8 mouse cellular contexts compared by ENCODE assay signal in genomic region chr8:126659691-126660657, GRCm38 (mm10).
DNase-seq lines count a peak whose midpoint lies in the region; ATAC-seq and TF ChIP-seq lines count a peak whose summit lies in the region.

No protein-coding gene starts in this region.

- H3K4me1 ChIP-seq in neural tube, embryonic 11.5 days (ENCODE audit: control insufficient read depth, insufficient read depth, low read length) = peaks cover 32% of the 10 kb centered on the region
- H3K4me1 ChIP-seq in forebrain, embryonic 11.5 days (replicated peaks; ENCODE audit: control insufficient read depth, insufficient read depth, low read length) = peaks cover 33% of the 10 kb centered on the region
- H3K4me1 ChIP-seq in hindbrain, embryonic 15.5 days (replicated peaks) = peaks cover 60% of the 10 kb centered on the region
- peaks cover 57% of the 10 kb centered on the region for H3K4me1 ChIP-seq in lung, embryonic 14.5 days (ENCODE audit: insufficient read depth)

- TF ChIP-seq CTCF in lung, embryonic 14.5 days (IDR thresholded peaks at IDR 0.05; ENCODE audit: low read depth) = peak; percentile 23; the same call in 1 of the 2 replicates

- H3K4me2 ChIP-seq in neural tube, embryonic 11.5 days (ENCODE audit: low read depth) = no peak overlapping the region; the same call in 1 of the 2 replicates
- H3K4me2 ChIP-seq in forebrain, embryonic 11.5 days (ENCODE audit: low read depth, low read length, severe bottlenecking) = peak overlapping the region; percentile 36; the same call in 1 of the 2 replicates
- H3K4me2 ChIP-seq in hindbrain, embryonic 15.5 days = peak overlapping the region; percentile 36
- H3K4me2 ChIP-seq in lung, embryonic 14.5 days = peak overlapping the region; percentile 58

- WGBS in neural tube, embryonic 11.5 days = 51% methylated on average over 12 of the region's 12 CpGs
- 55% methylated on average over 12 of the region's 12 CpGs for WGBS in forebrain, embryonic 11.5 days
- 49% methylated on average over 12 of the region's 12 CpGs for WGBS in hindbrain, embryonic 15.5 days
- WGBS in lung, embryonic 14.5 days = 12% methylated on average over 12 of the region's 12 CpGs

- H3K27me3 ChIP-seq in neural tube, embryonic 11.5 days (ENCODE audit: control insufficient read depth, insufficient read depth, low read length) = no peaks in the 10 kb centered on the region
- H3K27me3 ChIP-seq in forebrain, embryonic 11.5 days (ENCODE audit: control insufficient read depth, insufficient read depth, low read length) = no peaks in the 10 kb centered on the region
- H3K27me3 ChIP-seq in hindbrain, embryonic 15.5 days = no peaks in the 10 kb centered on the region
- H3K27me3 ChIP-seq in lung, embryonic 14.5 days (ENCODE audit: insufficient read depth, low read length) = no peaks in the 10 kb centered on the region

- H3K4me3 ChIP-seq in neural tube, embryonic 11.5 days (ENCODE audit: low read depth, low read length) = no peak overlapping the region
- no peak overlapping the region for H3K4me3 ChIP-seq in forebrain, embryonic 11.5 days (ENCODE audit: low read depth, low read length)
- H3K4me3 ChIP-seq in hindbrain, embryonic 15.5 days = no peak overlapping the region
- H3K4me3 ChIP-seq in lung, embryonic 14.5 days (ENCODE audit: low read depth, low read length) = peak overlapping the region; percentile 11; the same call in 1 of the 2 replicates

- H3K9me3 ChIP-seq in neural tube, embryonic 11.5 days (ENCODE audit: control insufficient read depth, low read length) = no peaks in the 10 kb centered on the region
- H3K9me3 ChIP-seq in forebrain, embryonic 11.5 days (ENCODE audit: control insufficient read depth, low read length) = no peaks in the 10 kb centered on the region
- H3K9me3 ChIP-seq in hindbrain, embryonic 15.5 days = no peaks in the 10 kb centered on the region
- no peaks in the 10 kb centered on the region for H3K9me3 ChIP-seq in lung, embryonic 14.5 days (ENCODE audit: low read depth, low read length)

- no peaks in the 10 kb centered on the region for H3K36me3 ChIP-seq in neural tube, embryonic 11.5 days (ENCODE audit: control insufficient read depth, insufficient read depth, low read length)
- H3K36me3 ChIP-seq in forebrain, embryonic 11.5 days (ENCODE audit: control insufficient read depth, insufficient read depth, low read length) = no peaks in the 10 kb centered on the region
- no peaks in the 10 kb centered on the region for H3K36me3 ChIP-seq in hindbrain, embryonic 15.5 days
- no peaks in the 10 kb centered on the region for H3K36me3 ChIP-seq in lung, embryonic 14.5 days (ENCODE audit: insufficient read depth)

- peak overlapping the region; percentile 71 for H3K27ac ChIP-seq in neural tube, embryonic 11.5 days (ENCODE audit: low read depth, low read length)
- peak overlapping the region; percentile 71 for H3K27ac ChIP-seq in forebrain, embryonic 11.5 days (ENCODE audit: low read depth, low read length)
- peak overlapping the region; percentile 84 for H3K27ac ChIP-seq in hindbrain, embryonic 15.5 days (replicated peaks)
- H3K27ac ChIP-seq in lung, embryonic 14.5 days (ENCODE audit: low read depth) = peak overlapping the region; percentile 94

- peak overlapping the region; percentile 19; the same call in 1 of the 2 replicates for H3K9ac ChIP-seq in neural tube, embryonic 11.5 days (ENCODE audit: low read length)
- peak overlapping the region; percentile 29 for H3K9ac ChIP-seq in forebrain, embryonic 11.5 days (ENCODE audit: low read length)
- no peak overlapping the region for H3K9ac ChIP-seq in hindbrain, embryonic 15.5 days
- H3K9ac ChIP-seq in lung, embryonic 14.5 days = peak overlapping the region; percentile 32; the same call in 1 of the 2 replicates

- no peak for DNase-seq in neural tube, embryonic 11.5 days (ENCODE audit: low spot score)
- no peak for DNase-seq in neural tube, embryonic 10.5 days (ENCODE audit: extremely low spot score, low spot score)
- DNase-seq in forebrain, embryonic 11.5 days (ENCODE audit: low spot score) = no peak
- DNase-seq in lung, embryonic 14.5 days = peak; percentile 74
- DNase-seq in testis, postnatal 14 days (ENCODE audit: low spot score) = peak; percentile 42
- DNase-seq in left cerebral cortex, adult 8-10 months (ENCODE audit: low spot score in 2 of 2) = no peak

- ATAC-seq in neural tube, embryonic 11.5 days (ENCODE audit: insufficient read depth, low FRiP score, low TSS enrichment) = no peak
- 0 out of 2 replicates have a peak, but pooled peaks have one; percentile 28 for ATAC-seq in forebrain, embryonic 11.5 days (replicated peaks; ENCODE audit: low FRiP score)
- ATAC-seq in hindbrain, embryonic 15.5 days (ENCODE audit: low FRiP score, low read depth) = no peak
- peak; percentile 57 for ATAC-seq in lung, embryonic 14.5 days (ENCODE audit: insufficient read depth)
- ATAC-seq in megakaryocyte progenitor cell, adult 5-6 weeks (replicated peaks; ENCODE audit: poor library complexity) = no peak

Comparison
In these comparisons a context has a peak if more than half of its experiments do, and no peak if none do; other contexts are left out.
1. ATAC-seq: peak in forebrain, embryonic 11.5 days (single experiment) and lung, embryonic 14.5 days (single experiment); none in neural tube, embryonic 11.5 days (single experiment), hindbrain, embryonic 15.5 days (single experiment) and megakaryocyte progenitor cell, adult 5-6 weeks (single experiment).
2. DNase-seq: peak in lung, embryonic 14.5 days (single experiment) and testis, postnatal 14 days (single experiment); none in neural tube, embryonic 11.5 days (single experiment), neural tube, embryonic 10.5 days (single experiment), forebrain, embryonic 11.5 days (single experiment) and left cerebral cortex, adult 8-10 months (0 of 2).
3. Peak in every context shown above with its lines, with median percentiles within 50 percentile points of each other: H3K27ac ChIP-seq.